Mouse (Mus musculus) gastrocnemius, adult 2 months (tissue): ENCODE results near the gene Hist2h4. TPM values are rescaled to one million over a fixed set of nuclear protein-coding genes. Genes with fewer than 3 reads are reported as not detected.
"Not testable (repeated sequence)": the region's sequence is repeated elsewhere in the genome, so short reads cannot be mapped to it uniquely, and the experiment has no call there.

ENCODE experiments used
- DNase-seq: peaks from one replicate; pipeline ENCODE4 v3.0.0; 2022
- H3K27ac ChIP-seq: fragments of 200-600 bp; 2 replicates; pipeline ENCODE4 v1.8.1; 2022; ENCODE audit warnings: mild to moderate bottlenecking
- H3K4me3 ChIP-seq: fragments of 200-600 bp; 2 replicates; pipeline ENCODE4 v1.8.1; 2022; ENCODE audit warnings: mild to moderate bottlenecking, moderate library complexity
- CTCF ChIP-seq: fragments of 200-600 bp; IDR thresholded peaks from 2 replicates; pipeline ENCODE4 v1.8.1; 2022; ENCODE audit warnings: antibody characterized with exemption, mild to moderate bottlenecking, moderate library complexity
- intact Hi-C: fragments of 180-260 bp; cut with DNase I; formaldehyde crosslinking; loops from one replicate; pipeline ENCODE4 v1.15.1; 2025
- microRNA-seq: library from miRNA; unstranded; fragments of <30 nt; microRNA quantifications from one replicate; pipeline ENCODE4 v1.2.0, GENCODE M21; 2021
- total RNA-seq, 2 experiments: library from RNA; stranded (reverse); gene quantifications; 2 replicates each; pipeline ENCODE4 v1.2.3; 2021

The Hist2h4 gene
- total RNA-seq, 2 experiments from 2014 or later, result 5.7 to 6.6 TPM

DNA sequence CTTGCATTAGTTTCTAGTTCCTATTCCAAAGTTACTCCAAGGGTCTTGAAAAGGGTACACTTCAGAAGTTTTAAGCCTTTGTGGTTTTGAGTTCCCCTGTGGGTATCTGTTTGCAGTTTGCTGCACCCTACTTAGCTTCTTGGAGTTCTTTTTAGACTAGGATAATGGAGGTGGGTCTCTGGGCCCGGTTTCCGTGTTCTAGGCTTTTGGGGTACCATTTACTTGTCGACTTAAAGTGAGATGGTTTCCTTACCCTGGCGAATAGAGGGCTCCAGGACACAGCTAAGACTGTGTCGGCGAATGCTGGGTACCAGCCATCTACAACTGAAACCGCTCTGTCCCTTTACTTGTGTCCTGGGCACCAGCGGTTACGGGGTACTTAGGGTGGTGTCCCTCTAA, 41.5 kb downstream of the Hist2h4 start:
- intact Hi-C loops, result loop anchor here (2.0 kb wide), 2 partner anchors 15 to 41 kb away; partner anchors contain the start of gene Hist2h4
- no peak for DNase-seq
- no peak for TF ChIP-seq CTCF
- Histone ChIP-seq H3K27ac (peak overlapping the region; percentile 97), H3K4me3 (peak overlapping the region; percentile 89)

DNA sequence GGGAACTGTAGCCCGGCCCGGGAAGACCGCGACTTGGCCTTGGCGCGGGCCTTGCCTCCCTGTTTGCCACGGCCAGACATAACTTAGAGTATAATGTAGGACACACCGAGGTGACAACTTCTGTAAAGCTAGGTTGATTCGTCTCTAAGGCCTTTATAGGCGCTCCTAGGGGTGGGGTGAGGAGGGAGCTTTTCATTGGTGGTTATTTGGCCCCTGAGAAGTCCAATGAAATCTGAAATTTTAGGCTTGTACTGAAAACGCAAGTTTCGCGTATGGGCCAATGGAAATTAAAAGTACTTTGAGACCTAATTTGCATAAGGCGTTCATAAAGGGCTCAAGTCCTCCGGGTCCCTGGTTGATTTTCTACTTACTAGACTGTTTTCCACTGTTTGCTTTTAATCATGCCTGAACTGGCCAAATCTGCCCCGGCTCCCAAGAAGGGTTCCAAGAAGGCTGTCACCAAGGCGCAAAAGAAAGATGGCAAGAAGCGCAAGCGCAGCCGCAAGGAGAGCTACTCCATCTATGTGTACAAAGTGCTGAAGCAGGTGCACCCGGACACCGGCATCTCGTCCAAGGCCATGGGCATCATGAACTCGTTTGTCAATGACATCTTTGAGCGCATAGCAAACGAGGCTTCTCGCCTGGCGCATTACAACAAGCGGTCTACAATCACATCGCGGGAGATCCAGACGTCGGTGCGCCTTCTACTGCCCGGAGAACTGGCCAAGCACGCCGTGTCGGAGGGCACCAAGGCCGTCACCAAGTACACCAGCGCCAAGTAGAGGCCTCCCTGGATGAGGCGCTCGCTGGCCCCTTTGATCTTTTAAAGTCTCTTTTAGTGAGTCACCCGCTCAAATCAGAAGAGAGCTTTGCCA, 42.1 kb downstream of the Hist2h4 start, which contains the start of the genes Hist2h2ac and Hist2h2be:
TSS of gene Hist2h2ac (minus strand) at position 116 of the 875 bp plus-strand sequence.
TSS of gene Hist2h2be (plus strand) at position 355 of the 875 bp plus-strand sequence.
- DNase-seq, result peak; percentile 78
- H3K4me3 ChIP-seq, result peak within 1 kb of the TSS; percentile 89
- intact Hi-C loops, result loop anchor here (2.0 kb wide), 1 partner anchor 42 kb away; the partner anchor contains the start of gene Hist2h4
- peak within 1 kb of the TSS; percentile 97 for H3K27ac ChIP-seq
- peak; percentile 0; the same call in 1 of the 2 replicates for TF ChIP-seq CTCF

DNA sequence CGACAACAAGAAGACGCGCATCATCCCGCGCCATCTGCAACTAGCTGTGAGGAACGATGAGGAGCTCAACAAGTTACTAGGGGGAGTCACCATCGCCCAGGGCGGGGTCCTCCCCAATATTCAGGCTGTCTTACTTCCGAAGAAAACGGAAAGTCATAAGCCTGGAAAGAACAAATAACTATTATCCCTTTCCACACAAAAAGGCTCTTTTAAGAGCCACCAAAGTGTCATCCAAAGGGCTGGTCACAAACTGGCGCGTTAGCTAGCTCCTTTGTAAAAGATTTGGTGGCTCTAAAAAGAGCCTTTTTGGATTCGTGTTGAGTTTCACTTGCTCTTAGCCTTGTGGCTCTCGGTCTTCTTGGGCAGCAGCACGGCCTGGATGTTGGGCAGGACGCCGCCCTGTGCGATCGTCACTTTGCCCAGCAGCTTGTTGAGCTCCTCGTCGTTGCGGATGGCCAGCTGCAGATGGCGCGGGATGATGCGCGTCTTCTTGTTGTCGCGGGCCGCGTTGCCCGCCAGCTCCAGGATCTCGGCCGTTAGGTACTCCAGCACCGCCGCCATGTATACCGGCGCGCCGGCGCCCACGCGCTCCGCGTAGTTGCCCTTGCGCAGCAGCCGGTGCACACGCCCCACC, 42.9 kb downstream of the Hist2h4 start:
- DNase-seq, result not testable (repeated sequence)
- H3K27ac ChIP-seq, result peak overlapping the region; percentile 97
- H3K4me3 ChIP-seq, result peak overlapping the region; percentile 89
- intact Hi-C loops, result loop anchor here (2.0 kb wide), 1 partner anchor 43 kb away; the partner anchor contains the start of gene Hist2h4

DNA sequence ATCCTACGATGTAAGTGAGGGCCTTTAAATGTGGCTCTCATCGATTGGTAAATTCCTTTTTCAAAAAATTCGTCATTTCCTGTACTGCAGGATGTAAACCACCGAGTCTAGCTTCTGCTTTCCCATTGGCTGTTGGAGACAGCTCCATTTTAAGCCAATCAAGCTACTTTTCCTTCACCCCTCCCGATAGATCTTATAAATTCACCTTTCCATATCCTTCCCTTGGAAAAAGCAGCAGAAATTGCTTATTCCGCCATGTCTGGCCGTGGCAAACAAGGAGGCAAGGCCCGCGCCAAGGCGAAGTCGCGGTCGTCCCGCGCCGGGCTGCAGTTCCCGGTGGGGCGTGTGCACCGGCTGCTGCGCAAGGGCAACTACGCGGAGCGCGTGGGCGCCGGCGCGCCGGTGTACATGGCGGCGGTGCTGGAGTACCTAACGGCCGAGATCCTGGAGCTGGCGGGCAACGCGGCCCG, 43.4 kb downstream of the Hist2h4 start, which contains the start of the genes Bola1 and Hist2h2ab:
TSS of gene Bola1 (minus strand) at position 49 of the 470 bp plus-strand sequence.
TSS of gene Hist2h2ab (plus strand) at position 205 of the 470 bp plus-strand sequence.
- TF ChIP-seq CTCF, result no peak
- intact Hi-C loops, result loop anchor here (2.0 to 5.0 kb wide), 3 partner anchors 43 to 152 kb away; partner anchors contain the start of genes Hist2h4 and Sf3b4
- peak within 1 kb of the TSS; percentile 97 for H3K27ac ChIP-seq
- peak; percentile 85 for DNase-seq
- peak within 1 kb of the TSS; percentile 89 for H3K4me3 ChIP-seq

DNA sequence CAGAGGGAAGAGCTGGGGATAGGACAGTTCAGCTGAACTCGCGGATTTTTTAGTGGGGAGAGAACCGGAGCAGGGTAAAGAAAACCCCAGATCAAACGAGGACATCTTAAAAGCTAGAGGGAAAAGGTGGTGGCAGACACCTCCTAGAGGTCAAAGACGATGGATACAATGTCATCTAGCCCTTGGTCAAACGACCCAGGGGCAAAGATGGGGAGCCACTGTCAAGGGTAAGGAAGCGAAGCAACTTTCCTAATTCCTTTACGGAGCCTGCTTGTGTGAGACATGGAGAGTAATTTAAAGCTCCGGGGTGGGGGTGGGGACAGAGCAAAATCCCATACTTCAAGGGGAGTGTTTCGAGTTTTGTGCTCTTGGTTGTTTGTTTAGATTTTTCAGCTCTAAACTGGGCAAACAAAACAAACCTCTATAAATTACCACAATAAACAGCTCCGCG, 43.9 kb downstream of the Hist2h4 start:
- peak; percentile 44 for DNase-seq
- TF ChIP-seq CTCF, result peak; percentile 40
- intact Hi-C loops, result loop anchor here (5.0 kb wide), 2 partner anchors 47 to 152 kb away; partner anchors contain the start of gene Sf3b4
- H3K27ac ChIP-seq, result peak overlapping the region; percentile 97
- peak overlapping the region; percentile 89 for H3K4me3 ChIP-seq

Small RNA genes lying within 50 kb of the gene (microRNA-seq; reads per million reads assigned to microRNA genes)
- gene Gm44492 (not detected), gene Gm47311 (not detected), gene Gm47313 (not detected)

Other genes starting within 250 kb of the Hist2h4 start
- 10 to 100 TPM; 15.0 to 22.7 TPM for gene Vps45, start 204.8 kb downstream of the Hist2h4 start, total RNA-seq
- 10 to 100 TPM; 54.6 to 58.3 TPM for gene Otud7b, start 158.8 kb downstream of the Hist2h4 start, total RNA-seq
- 1 to 10 TPM; 1.9 to 2.5 TPM for gene Mtmr11, start 101.3 kb downstream of the Hist2h4 start, total RNA-seq
- 10 to 100 TPM; 11.0 to 11.7 TPM for gene Sf3b4, start 91.0 kb downstream of the Hist2h4 start, total RNA-seq
- under 1 TPM; 0.25 to 0.26 TPM for gene Sv2a, start 82.2 kb downstream of the Hist2h4 start, total RNA-seq
- gene Bola1, start 43.6 kb downstream of the Hist2h4 start, total RNA-seq, result 10 to 100 TPM; 24.5 to 29.3 TPM
- gene Hist2h2ab, start 43.4 kb downstream of the Hist2h4 start, total RNA-seq, result 1 to 10 TPM in 1 of 2 experiments, under 1 TPM in 1; 0.87 to 1.2 TPM
- gene Hist2h2ac, start 42.4 kb downstream of the Hist2h4 start, total RNA-seq, result 10 to 100 TPM in 1 of 2 experiments, 1 to 10 TPM in 1; 8.4 to 10.2 TPM
- 1 to 10 TPM; 5.2 to 6.1 TPM for gene Hist2h2be, start 42.2 kb downstream of the Hist2h4 start, total RNA-seq
- gene Hist2h3c2, start 24.2 kb downstream of the Hist2h4 start, total RNA-seq, result 1 to 10 TPM; 5.4 to 5.6 TPM
- gene Hist2h2aa2, start 23.0 kb downstream of the Hist2h4 start, total RNA-seq, result 100 to 1,000 TPM; 172 to 190 TPM
- gene Hist2h2aa1, start 17.8 kb downstream of the Hist2h4 start, total RNA-seq, result 1 to 10 TPM in 1 of 2 experiments, not detected in 1; 2.7 TPM
- not detected for gene Hist2h3c1, start 16.6 kb downstream of the Hist2h4 start, total RNA-seq
- gene Hist2h3b, start 5.3 kb upstream of the Hist2h4 start, total RNA-seq, result 10 to 100 TPM in 1 of 2 experiments, 1 to 10 TPM in 1; 7.7 to 11.5 TPM
- gene Hist2h2bb, start 6.4 kb upstream of the Hist2h4 start, total RNA-seq, result 10 to 100 TPM; 18.6 to 24.8 TPM
- under 1 TPM in 1 of 2 experiments, not detected in 1; 0.20 TPM for gene Fcgr1, start 30.7 kb upstream of the Hist2h4 start, total RNA-seq
- not detected for gene BC107364, start 189.0 kb upstream of the Hist2h4 start, total RNA-seq